Mouse (Mus musculus): ENCODE data around the gene Tmem119. TPM values are rescaled to one million over a fixed set of nuclear protein-coding genes. Genes with fewer than 3 reads are reported as not detected.

The Tmem119 gene
- 1 to 10 TPM; 3.0 to 3.6 TPM for total RNA-seq (2021)
- long read RNA-seq, experiment 1, partial matches to known transcripts: 0 of 4 reads
- long read RNA-seq, experiment 1, other reads (novel, unspliced or antisense): 0 of 4 reads
- long read RNA-seq, experiment 2, transcript Tmem119-201 (2 exons, 2,242 nt): major isoform, 6 of 8 reads
- long read RNA-seq, experiment 2, partial matches to known transcripts: 0 of 8 reads
- long read RNA-seq, experiment 2, other reads (novel, unspliced or antisense): 2 of 8 reads

- peak; percentile 77 for DNase-seq
Measured at GRCm38 (mm10) chr5:113800280-113800679, at the start of gene Tmem119. TSS of gene Tmem119 (minus strand) at chr5:113800516.

GRCm38 (mm10) chr5:113847636-113848035 lies 47.3 kb upstream of the Tmem119 start:
- no peak for DNase-seq

GRCm38 (mm10) chr5:113846656-113847055 lies 46.3 kb upstream of the Tmem119 start:
- DNase-seq: no peak

GRCm38 (mm10) chr5:113845627-113846026 lies 45.3 kb upstream of the Tmem119 start:
- no peak for DNase-seq

GRCm38 (mm10) chr5:113844721-113845120 lies 44.4 kb upstream of the Tmem119 start:
- DNase-seq: no peak

- no peak for DNase-seq
Measured at GRCm38 (mm10) chr5:113844106-113844505, 43.8 kb upstream of the Tmem119 start.

- no peak for DNase-seq
Measured at GRCm38 (mm10) chr5:113842906-113843305, 42.6 kb upstream of the Tmem119 start.

GRCm38 (mm10) chr5:113842244-113842643 lies 41.9 kb upstream of the Tmem119 start:
- no peak for DNase-seq

GRCm38 (mm10) chr5:113841243-113842225 lies 41.2 kb upstream of the Tmem119 start:
- no peak for DNase-seq

- no peak for DNase-seq
Measured at GRCm38 (mm10) chr5:113840443-113840842, 40.1 kb upstream of the Tmem119 start.

GRCm38 (mm10) chr5:113836961-113837360 lies 36.6 kb upstream of the Tmem119 start:
- DNase-seq: no peak

GRCm38 (mm10) chr5:113833316-113833947 lies 33.1 kb upstream of the Tmem119 start:
- DNase-seq: no peak

- DNase-seq: no peak
Measured at GRCm38 (mm10) chr5:113832490-113832901, 32.2 kb upstream of the Tmem119 start, which contains the start of gene Selplg. TSS of gene Selplg (minus strand) at chr5:113832644.

GRCm38 (mm10) chr5:113831741-113832140 lies 31.4 kb upstream of the Tmem119 start:
- no peak for DNase-seq

GRCm38 (mm10) chr5:113830796-113831195 lies 30.5 kb upstream of the Tmem119 start:
- DNase-seq: no peak

GRCm38 (mm10) chr5:113830292-113830643 lies 30.0 kb upstream of the Tmem119 start:
- peak; percentile 54 for DNase-seq

GRCm38 (mm10) chr5:113829566-113830291 lies 29.4 kb upstream of the Tmem119 start:
- DNase-seq: no peak

- DNase-seq: no peak
Measured at GRCm38 (mm10) chr5:113828481-113828880, 28.2 kb upstream of the Tmem119 start.

- no peak for DNase-seq
Measured at GRCm38 (mm10) chr5:113827991-113828411, 27.7 kb upstream of the Tmem119 start.

GRCm38 (mm10) chr5:113826619-113827018 lies 26.3 kb upstream of the Tmem119 start:
- DNase-seq: no peak

GRCm38 (mm10) chr5:113825558-113825957 lies 25.2 kb upstream of the Tmem119 start:
- DNase-seq: no peak

GRCm38 (mm10) chr5:113824228-113824627 lies 23.9 kb upstream of the Tmem119 start:
- DNase-seq: no peak

Measured in gastrocnemius, postnatal 25 days (tissue).